Mouse (Mus musculus) small intestine, adult 2 months (tissue): ENCODE results near the gene Iqcd. TPM values are rescaled to one million over a fixed set of nuclear protein-coding genes. Genes with fewer than 3 reads are reported as not detected.

Experiments
- H3K27ac ChIP-seq: fragments of 200-500 bp; 2 replicates; pipeline ENCODE4 v1.5.1; 2012; ENCODE audit warnings: low read depth, low read length, control low read depth, inconsistent platforms; ENCODE audit not compliant: insufficient read depth
- H3K27me3 ChIP-seq: fragments of 200-500 bp; 2 replicates; pipeline ENCODE4 v1.6.1; 2012; ENCODE audit warnings: mild to moderate bottlenecking, moderate library complexity, low read length, inconsistent platforms; ENCODE audit not compliant: control insufficient read depth, insufficient read depth
- H3K36me3 ChIP-seq: fragments of 200-500 bp; 2 replicates; pipeline ENCODE4 v1.6.1; 2012; ENCODE audit warnings: mild to moderate bottlenecking, low read length, control low read depth, inconsistent platforms; ENCODE audit not compliant: control insufficient read depth, insufficient read depth
- H3K4me1 ChIP-seq: fragments of 200-500 bp; 2 replicates; pipeline ENCODE4 v1.6.1; 2012; ENCODE audit warnings: low read length, inconsistent platforms, mixed read lengths; ENCODE audit not compliant: control insufficient read depth, insufficient read depth, insufficient read length
- H3K4me3 ChIP-seq: fragments of 200-500 bp; 2 replicates; pipeline ENCODE4 v1.5.1; 2012; ENCODE audit warnings: low read depth, mild to moderate bottlenecking, control low read depth, inconsistent platforms, low read length, moderate library complexity
- CTCF ChIP-seq: fragments of 200-500 bp; IDR thresholded peaks from 2 replicates; pipeline ENCODE4 v1.5.1; 2012; ENCODE audit warnings: low read depth, mild to moderate bottlenecking, control low read depth, inconsistent platforms, low read length, moderate library complexity, mixed read lengths; ENCODE audit not compliant: insufficient replicate concordance, insufficient read length; ENCODE audit errors: extremely low read depth
- POLR2A ChIP-seq: fragments of 200-500 bp; IDR thresholded peaks from 2 replicates; pipeline ENCODE4 v1.6.1; 2012; ENCODE audit warnings: low read depth, mild to moderate bottlenecking, control low read depth, inconsistent platforms, low read length, moderate library complexity
- WGBS: fragments of 180-500 bp; shearing (Covaris S2); methylation state at CpG from one replicate; pipeline ENCODE4 v1.1.7; 2018; 5-methylcytosine and 5-hydroxymethylcytosine counted together
- polyA plus RNA-seq: library from polyadenylated mRNA; depleted of rRNA; stranded (reverse); fragments of >200 nt; gene quantifications from 2 replicates; pipeline ENCODE4 v1.2.3, GENCODE M21; 2012; rRNA removed

The Iqcd gene
- polyA plus RNA-seq: 0.15 and 0.25 TPM in 2 replicates

DNA sequence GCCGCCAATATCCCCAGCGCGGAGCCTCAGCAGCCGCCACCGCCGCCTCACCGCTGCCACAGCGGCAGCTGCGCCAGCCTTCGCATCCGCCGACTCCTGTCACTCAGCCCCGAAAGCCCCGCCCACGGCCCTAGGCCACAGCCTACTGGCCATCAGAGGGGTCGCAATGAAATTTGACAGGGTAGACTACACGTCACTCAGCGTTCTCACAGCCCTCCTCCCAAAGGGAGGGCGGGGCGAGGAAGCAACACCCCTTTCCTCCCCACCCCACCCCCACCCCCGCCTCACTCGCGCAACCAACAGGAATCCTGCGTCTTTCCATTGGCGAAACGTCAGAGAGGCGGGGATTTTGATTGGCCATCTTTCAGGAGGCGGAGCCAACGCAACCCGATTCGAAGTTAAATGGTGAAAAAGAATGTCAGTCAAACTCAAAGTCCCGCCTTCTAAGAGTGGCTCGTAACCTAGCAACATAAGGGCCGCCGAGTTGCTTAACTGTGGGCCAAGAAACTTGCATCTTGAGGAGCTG, at the start of gene Iqcd, which contains the start of gene Tpcn1:
Gene Iqcd, plus strand, starts transcription at position 448 of the 526 bp plus-strand sequence.
Gene Tpcn1, minus strand, starts transcription at position 105 of the 526 bp plus-strand sequence.
- Histone ChIP-seq H3K4me3 (peak within 1 kb of the TSS; percentile 77), H3K27ac (peak within 1 kb of the TSS; percentile 92), H3K4me1 (peaks cover 14% of the 10 kb centered on the region), H3K36me3 (peaks cover 16% of the 10 kb centered on the region), H3K27me3 (no peaks in the 10 kb centered on the region)
- TF ChIP-seq CTCF: no peak
- TF ChIP-seq POLR2A: peak; percentile 96
- under 1% methylated on average over 35 of the region's 35 CpGs for WGBS

DNA sequence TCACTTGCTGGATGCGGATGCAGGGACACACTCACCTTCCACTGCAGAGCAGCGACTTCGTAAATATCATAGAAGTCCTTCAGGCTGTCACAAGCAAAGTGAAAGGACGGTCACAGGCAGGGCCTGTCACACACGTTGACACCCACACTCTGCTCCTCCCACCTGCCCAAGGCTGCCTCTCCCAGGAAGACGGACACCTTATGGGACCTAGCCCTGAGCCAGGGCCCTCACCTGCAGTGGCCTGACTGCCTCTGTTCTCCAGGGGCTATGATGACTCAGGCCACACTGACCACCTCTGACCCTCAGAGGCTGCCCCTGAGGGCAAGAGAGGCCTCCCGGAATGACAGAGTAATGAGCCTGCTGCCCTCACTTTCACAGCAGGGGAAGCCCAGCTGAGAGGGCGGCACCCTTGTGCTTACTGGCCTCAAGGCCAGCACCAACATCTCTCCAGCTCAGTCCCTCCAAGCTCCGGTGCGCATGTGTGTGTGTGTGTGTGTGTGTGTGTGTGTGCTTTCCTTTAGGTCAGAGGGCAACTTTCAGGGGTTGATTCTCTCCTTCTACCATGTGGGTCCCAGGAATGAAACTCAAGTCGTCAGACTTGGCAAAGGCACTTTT, 40.5 kb upstream of the Iqcd start:
- H3K27me3 ChIP-seq: no peaks in the 10 kb centered on the region
- H3K4me1 ChIP-seq: no peaks in the 10 kb centered on the region
- no peak for TF ChIP-seq POLR2A
- TF ChIP-seq CTCF: no peak
- H3K36me3 ChIP-seq: peaks cover 46% of the 10 kb centered on the region
- 86% methylated on average over 11 of the region's 11 CpGs for WGBS
- no peak overlapping the region for H3K4me3 ChIP-seq
- H3K27ac ChIP-seq: no peak overlapping the region

DNA sequence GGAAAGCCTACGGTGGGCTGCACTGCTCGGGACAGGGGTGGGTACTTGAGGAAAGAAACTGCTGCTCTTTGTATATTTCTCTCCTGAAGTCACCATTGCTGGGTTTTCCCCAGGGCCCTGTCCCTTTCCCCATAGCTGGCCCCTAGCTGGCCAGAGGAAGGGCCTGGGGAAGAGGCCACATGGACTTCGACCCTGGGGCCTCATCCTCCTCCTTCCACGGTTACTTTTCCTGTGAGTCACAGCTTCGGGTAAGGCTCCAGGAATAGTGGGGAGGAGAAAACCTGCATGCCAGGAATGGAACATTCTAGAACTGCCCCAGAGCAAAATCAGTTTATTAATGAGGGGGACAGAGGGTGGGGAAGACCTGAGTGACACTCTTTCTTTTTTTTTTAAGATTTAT, 38.7 kb upstream of the Iqcd start:
- H3K27me3 ChIP-seq: no peaks in the 10 kb centered on the region
- WGBS: 44% methylated on average over 5 of the region's 5 CpGs
- no peak for TF ChIP-seq POLR2A
- TF ChIP-seq CTCF: no peak
- no peak overlapping the region for H3K4me3 ChIP-seq
- H3K27ac ChIP-seq: no peak overlapping the region
- H3K4me1 ChIP-seq: no peaks in the 10 kb centered on the region
- peaks cover 51% of the 10 kb centered on the region for H3K36me3 ChIP-seq

DNA sequence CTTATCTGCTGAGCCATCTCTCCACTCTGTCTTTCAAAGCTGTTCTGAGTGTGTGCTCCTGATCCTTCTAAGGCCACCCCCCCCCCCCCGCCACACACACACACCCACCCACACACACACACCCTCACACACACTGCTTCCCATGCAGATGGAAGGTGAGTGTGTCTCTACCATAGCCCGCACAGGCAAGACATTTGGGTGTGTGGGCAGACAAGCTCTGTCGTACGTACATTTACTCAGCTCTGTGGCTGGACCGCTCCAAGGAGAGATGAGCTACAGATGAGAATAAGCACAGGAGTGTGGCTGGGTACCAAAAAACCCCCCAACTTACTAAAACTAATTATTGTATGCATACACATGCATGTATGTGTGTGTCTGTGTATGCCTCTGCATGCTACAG, 38.1 kb upstream of the Iqcd start:
- H3K4me3 ChIP-seq: no peak overlapping the region
- no peak overlapping the region for H3K27ac ChIP-seq
- WGBS: 96% methylated on average over 5 of the region's 5 CpGs
- no peaks in the 10 kb centered on the region for H3K4me1 ChIP-seq
- no peaks in the 10 kb centered on the region for H3K27me3 ChIP-seq
- peaks cover 56% of the 10 kb centered on the region for H3K36me3 ChIP-seq
- TF ChIP-seq POLR2A: no peak
- TF ChIP-seq CTCF: no peak

DNA sequence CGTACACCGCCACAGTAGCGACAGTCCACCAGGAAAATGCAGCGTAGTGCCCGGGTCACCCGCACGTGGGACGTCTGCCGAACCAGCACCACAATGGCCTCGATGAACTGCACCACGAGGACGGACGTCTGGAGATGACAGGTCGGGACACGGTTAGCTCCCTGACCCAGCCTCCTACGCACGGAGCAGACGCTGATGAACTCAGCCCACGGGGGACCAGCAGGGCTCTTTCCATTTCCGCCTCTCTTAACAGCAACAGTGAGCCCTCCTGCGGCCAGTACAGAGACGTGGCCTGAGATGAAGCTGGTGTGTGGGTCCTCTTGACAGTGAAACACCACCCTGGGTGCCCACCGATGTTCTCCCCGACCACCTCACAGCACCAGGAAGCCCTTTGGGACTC, 32.9 kb upstream of the Iqcd start:
- no peak overlapping the region for H3K27ac ChIP-seq
- no peaks in the 10 kb centered on the region for H3K27me3 ChIP-seq
- peaks cover 4% of the 10 kb centered on the region; the same call in 1 of the 2 replicates for H3K4me1 ChIP-seq
- TF ChIP-seq POLR2A: no peak
- TF ChIP-seq CTCF: no peak
- peaks cover 54% of the 10 kb centered on the region for H3K36me3 ChIP-seq
- H3K4me3 ChIP-seq: no peak overlapping the region
- 93% methylated on average over 24 of the region's 24 CpGs for WGBS

DNA sequence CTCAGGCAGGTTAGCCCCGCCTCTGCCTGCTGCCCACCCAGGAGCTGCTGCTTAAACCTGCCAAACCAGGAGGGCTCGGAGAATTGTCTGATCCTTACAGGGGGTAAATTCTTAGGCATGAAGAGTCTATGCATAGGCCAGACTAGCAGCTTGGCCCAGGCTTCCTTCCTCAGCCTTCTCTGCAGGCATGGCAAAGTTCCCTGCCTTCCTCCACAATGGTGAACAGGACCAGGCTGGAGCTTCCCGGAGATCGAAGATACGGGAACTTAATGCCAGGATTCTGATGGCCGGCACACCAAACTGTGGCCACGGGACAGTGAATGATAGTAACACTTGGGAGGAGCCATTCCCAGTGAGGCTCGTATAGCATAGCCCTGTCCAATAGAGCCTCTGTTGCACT, 30.8 kb upstream of the Iqcd start:
- Histone ChIP-seq H3K4me3 (no peak overlapping the region), H3K27ac (no peak overlapping the region), H3K27me3 (no peaks in the 10 kb centered on the region), H3K4me1 (peaks cover 11% of the 10 kb centered on the region), H3K36me3 (peaks cover 35% of the 10 kb centered on the region)
- WGBS: 83% methylated on average over 8 of the region's 8 CpGs
- TF ChIP-seq POLR2A (no peak), CTCF (no peak)

DNA sequence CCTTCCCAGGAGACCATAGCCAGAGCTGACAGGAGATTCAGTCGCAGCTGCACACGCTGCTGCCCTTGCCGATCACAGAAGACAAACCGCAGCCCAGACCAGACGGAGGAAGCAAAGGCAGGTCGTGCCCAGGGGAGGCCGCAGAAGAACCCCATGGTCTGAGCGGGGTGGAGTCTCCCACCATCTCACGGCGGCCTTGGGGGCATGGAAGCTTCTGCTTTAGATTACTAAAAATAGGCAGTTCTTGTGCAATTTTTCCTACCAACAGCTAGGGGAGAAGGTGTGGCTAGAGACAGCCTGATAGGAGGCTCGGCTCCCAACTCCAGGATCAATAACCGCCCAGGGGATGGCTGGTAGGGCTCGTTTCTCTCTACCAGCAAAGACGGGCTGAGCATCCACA, 30.1 kb upstream of the Iqcd start:
- Histone ChIP-seq H3K4me1 (peaks cover 16% of the 10 kb centered on the region), H3K27ac (no peak overlapping the region), H3K4me3 (no peak overlapping the region)

DNA sequence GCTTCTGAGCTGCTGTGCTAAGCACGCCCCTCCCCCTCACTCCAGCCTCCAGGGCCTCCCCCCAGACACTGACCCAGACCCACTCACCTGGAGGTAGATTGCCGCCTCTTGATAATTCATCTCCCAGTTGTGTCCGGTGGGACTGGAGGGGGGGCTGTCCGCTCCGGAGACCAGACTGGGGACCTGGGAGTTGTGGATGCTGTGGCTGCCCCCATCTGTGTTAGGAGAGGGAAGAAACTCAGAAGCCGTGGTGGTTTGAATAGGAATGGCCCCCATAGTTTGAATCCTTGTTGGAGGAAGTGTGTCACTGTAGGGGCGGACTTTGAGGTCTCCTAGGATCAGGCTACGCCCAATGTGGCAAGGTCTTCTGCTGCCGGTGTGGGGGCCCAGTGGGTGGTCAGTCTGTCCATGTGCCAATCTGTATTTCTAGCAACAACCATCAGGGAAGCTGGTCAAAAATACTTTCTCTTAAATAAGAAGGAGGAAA, 28.6 kb upstream of the Iqcd start:
- Histone ChIP-seq H3K4me1 (peaks cover 20% of the 10 kb centered on the region), H3K36me3 (peaks cover 17% of the 10 kb centered on the region), H3K27ac (no peak overlapping the region), H3K4me3 (no peak overlapping the region), H3K27me3 (no peaks in the 10 kb centered on the region)
- WGBS: 54% methylated on average over 9 of the region's 9 CpGs
- TF ChIP-seq CTCF (no peak), POLR2A (no peak)

More for the DNA sequence above, 30.1 kb upstream of the Iqcd start:
- WGBS: 81% methylated on average over 14 of the region's 14 CpGs
- no peaks in the 10 kb centered on the region for H3K27me3 ChIP-seq
- no peak for TF ChIP-seq POLR2A
- TF ChIP-seq CTCF: no peak
- peaks cover 28% of the 10 kb centered on the region for H3K36me3 ChIP-seq
